Mouse (Mus musculus): ENCODE results near the gene Hist1h1d. TPM values are rescaled to one million over a fixed set of nuclear protein-coding genes. Genes with fewer than 3 reads are reported as not detected.

Hist1h1d gene
- polyA plus RNA-seq, 1 experiment from 2014 or later, result 0.60 TPM

DNA sequence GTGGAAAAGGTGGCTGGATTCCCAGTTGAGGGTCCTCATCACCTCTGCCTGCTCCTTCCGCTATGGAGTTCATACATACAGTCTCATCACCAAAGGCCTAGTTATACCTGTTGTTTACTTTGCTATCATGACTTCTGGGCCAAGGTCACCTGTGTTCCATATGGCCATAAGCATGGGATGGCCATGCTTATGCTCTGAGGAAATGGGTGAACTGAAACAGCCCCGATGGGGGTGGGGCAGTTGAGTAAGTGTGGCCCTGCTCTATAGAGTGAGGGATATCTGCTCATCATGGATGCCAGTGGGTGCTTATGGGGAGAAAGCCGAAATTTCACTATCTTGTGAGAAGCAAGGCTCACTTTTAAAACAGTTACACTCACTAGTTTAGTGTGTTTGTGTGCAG lies 52.0 kb downstream of the Hist1h1d start:
- H3K36me3 ChIP-seq (replicated peaks), result 0 out of 2 replicates have a peak, but pooled peaks cover 3% of the 10 kb centered on the region
- no peaks in the 10 kb centered on the region for H3K4me1 ChIP-seq
- no peak for DNase-seq (ENCODE audit: extremely low spot score, low spot score)
- H3K9me3 ChIP-seq, result no peaks in the 10 kb centered on the region
- no peak overlapping the region for H3K4me3 ChIP-seq
- no peak overlapping the region for H3K27ac ChIP-seq
- H3K27me3 ChIP-seq (ENCODE audit: poor library complexity, severe bottlenecking), result no peaks in the 10 kb centered on the region
- WGBS, result 91% methylated on average over 3 of the region's 3 CpGs

DNA sequence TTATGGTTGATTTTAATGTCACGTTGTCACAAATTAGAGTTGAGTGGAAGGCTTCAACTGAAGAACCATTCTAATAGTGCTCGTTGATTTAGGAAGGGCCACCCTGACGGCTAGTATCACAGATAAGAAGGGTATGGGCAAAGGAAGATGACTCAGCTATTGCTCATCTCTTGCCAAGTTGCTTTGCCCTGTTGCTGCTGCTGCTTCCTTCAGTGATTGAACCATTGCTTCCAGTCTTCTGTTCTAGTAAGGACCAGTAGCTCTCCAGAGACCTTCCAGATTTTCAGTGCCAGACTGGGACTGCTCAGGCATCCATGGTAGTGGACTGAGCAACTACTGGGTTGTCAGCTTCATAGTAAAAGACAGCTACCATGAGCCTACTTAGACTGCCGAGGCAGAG lies 56.1 kb downstream of the Hist1h1d start:
- H3K27me3 ChIP-seq (ENCODE audit: poor library complexity, severe bottlenecking), result no peaks in the 10 kb centered on the region
- 0 out of 2 replicates have a peak, but pooled peaks cover 3% of the 10 kb centered on the region for H3K36me3 ChIP-seq (replicated peaks)
- 88% methylated on average over 4 of the region's 4 CpGs for WGBS
- no peak for DNase-seq (ENCODE audit: extremely low spot score, low spot score)
- H3K4me1 ChIP-seq, result no peaks in the 10 kb centered on the region
- no peak overlapping the region for H3K27ac ChIP-seq
- H3K4me3 ChIP-seq, result no peak overlapping the region
- H3K9me3 ChIP-seq, result no peaks in the 10 kb centered on the region

DNA sequence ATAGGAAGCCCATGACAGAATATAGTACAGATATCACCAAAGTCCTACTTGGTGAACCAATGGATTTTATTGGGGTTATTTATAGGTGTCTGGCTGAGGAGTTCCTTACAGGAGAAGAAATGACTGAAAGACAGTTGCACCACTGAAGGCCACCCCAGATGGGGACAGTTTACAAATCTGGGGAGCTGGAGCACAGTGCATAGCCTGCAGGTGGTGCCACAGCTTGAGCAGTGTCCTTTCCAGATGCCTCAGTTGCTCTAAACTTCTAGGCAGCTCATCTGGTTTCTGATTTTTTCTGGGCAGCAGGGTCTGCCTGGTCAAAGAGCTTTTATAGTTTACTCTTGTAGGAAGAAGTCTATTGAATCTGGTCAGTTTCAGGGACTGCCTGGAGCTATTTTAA lies 56.8 kb downstream of the Hist1h1d start:
- DNase-seq (ENCODE audit: extremely low spot score, low spot score), result no peak
- H3K27ac ChIP-seq, result no peak overlapping the region
- H3K36me3 ChIP-seq (replicated peaks), result 0 out of 2 replicates have a peak, but pooled peaks cover 3% of the 10 kb centered on the region
- no peaks in the 10 kb centered on the region for H3K27me3 ChIP-seq (ENCODE audit: poor library complexity, severe bottlenecking)
- H3K9me3 ChIP-seq, result no peaks in the 10 kb centered on the region
- H3K4me3 ChIP-seq, result no peak overlapping the region
- H3K4me1 ChIP-seq, result no peaks in the 10 kb centered on the region

Small RNA genes within 50 kb of the gene (microRNA-seq; reads per million reads assigned to microRNA genes)
- gene Gm44297 (0.90 reads per million), gene Gm44359 (not detected), gene Gm44394 (not detected), gene n-TStga1 (3.9 reads per million, percentile 8 among the genes with 10 or more reads in this experiment)

Other genes with a start within 250 kb of the Hist1h1d start
- gene Zfp322a, start 184.1 kb upstream of the Hist1h1d start, polyA plus RNA-seq (2016; fragmentation: Nextera tagmentation; extraction: Ambion mirVana), result 57.1 and 58.7 TPM in 2 replicates
- gene Abt1, start 129.4 kb upstream of the Hist1h1d start, polyA plus RNA-seq (2016; fragmentation: Nextera tagmentation; extraction: Ambion mirVana), result 15.3 and 15.5 TPM in 2 replicates
- gene Btn1a1, start 87.4 kb upstream of the Hist1h1d start, polyA plus RNA-seq (2016; fragmentation: Nextera tagmentation; extraction: Ambion mirVana), result 0.09 TPM in 1 of 2 replicates, not detected in the other
- 0.52 and 0.54 TPM in 2 replicates for gene Btn2a2, start 64.4 kb upstream of the Hist1h1d start, polyA plus RNA-seq (2016; fragmentation: Nextera tagmentation; extraction: Ambion mirVana)
- gene Hist1h4h, start 22.2 kb upstream of the Hist1h1d start, polyA plus RNA-seq (2016; fragmentation: Nextera tagmentation; extraction: Ambion mirVana), result 3.8 and 4.0 TPM in 2 replicates
- 6.7 and 9.5 TPM in 2 replicates for gene Hist1h2af, start 19.4 kb upstream of the Hist1h1d start, polyA plus RNA-seq (2016; fragmentation: Nextera tagmentation; extraction: Ambion mirVana)
- gene Hist1h3g, start 17.8 kb upstream of the Hist1h1d start, polyA plus RNA-seq (2016; fragmentation: Nextera tagmentation; extraction: Ambion mirVana), result 6.3 and 8.1 TPM in 2 replicates
- gene Hist1h2bh, start 9.9 kb upstream of the Hist1h1d start, polyA plus RNA-seq (2016; fragmentation: Nextera tagmentation; extraction: Ambion mirVana), result 0.74 and 0.79 TPM in 2 replicates
- gene Hist1h3f, start 9.2 kb upstream of the Hist1h1d start, polyA plus RNA-seq (2016; fragmentation: Nextera tagmentation; extraction: Ambion mirVana), result 1.00 and 1.7 TPM in 2 replicates
- gene Hist1h4f, start 1.6 kb upstream of the Hist1h1d start, polyA plus RNA-seq (2016; fragmentation: Nextera tagmentation; extraction: Ambion mirVana), result 0.53 and 0.60 TPM in 2 replicates
- 6.1 and 6.7 TPM in 2 replicates for gene Hist1h3e, start 9.1 kb downstream of the Hist1h1d start, polyA plus RNA-seq (2016; fragmentation: Nextera tagmentation; extraction: Ambion mirVana)
- 102 and 105 TPM in 2 replicates for gene Hist1h2ae, start 18.0 kb downstream of the Hist1h1d start, polyA plus RNA-seq (2016; fragmentation: Nextera tagmentation; extraction: Ambion mirVana)
- 6.4 and 6.7 TPM in 2 replicates for gene Hist1h2bg, start 18.1 kb downstream of the Hist1h1d start, polyA plus RNA-seq (2016; fragmentation: Nextera tagmentation; extraction: Ambion mirVana)
- 5.8 and 6.9 TPM in 2 replicates for gene Hist1h2bf, start 20.9 kb downstream of the Hist1h1d start, polyA plus RNA-seq (2016; fragmentation: Nextera tagmentation; extraction: Ambion mirVana)
- 1.5 TPM in 2 replicates for gene Hist1h2ad, start 21.1 kb downstream of the Hist1h1d start, polyA plus RNA-seq (2016; fragmentation: Nextera tagmentation; extraction: Ambion mirVana)
- 7.1 and 7.2 TPM in 2 replicates for gene Hist1h3d, start 22.5 kb downstream of the Hist1h1d start, polyA plus RNA-seq (2016; fragmentation: Nextera tagmentation; extraction: Ambion mirVana)
- gene Hist1h4d, start 28.3 kb downstream of the Hist1h1d start, polyA plus RNA-seq (2016; fragmentation: Nextera tagmentation; extraction: Ambion mirVana), result 112 and 119 TPM in 2 replicates
- gene Hist1h2be, start 67.9 kb downstream of the Hist1h1d start, polyA plus RNA-seq (2016; fragmentation: Nextera tagmentation; extraction: Ambion mirVana), result 3.2 and 3.6 TPM in 2 replicates
- 19.8 and 21.4 TPM in 2 replicates for gene Hist1h1e, start 69.3 kb downstream of the Hist1h1d start, polyA plus RNA-seq (2016; fragmentation: Nextera tagmentation; extraction: Ambion mirVana)
- 1.00 and 1.1 TPM in 2 replicates for gene Hist1h2ac, start 130.7 kb downstream of the Hist1h1d start, polyA plus RNA-seq (2016; fragmentation: Nextera tagmentation; extraction: Ambion mirVana)
- gene Hist1h2bc, start 130.9 kb downstream of the Hist1h1d start, polyA plus RNA-seq (2016; fragmentation: Nextera tagmentation; extraction: Ambion mirVana), result 17.2 and 19.3 TPM in 2 replicates
- not detected in 2 replicates for gene Hist1h1t, start 142.6 kb downstream of the Hist1h1d start, polyA plus RNA-seq (2016; fragmentation: Nextera tagmentation; extraction: Ambion mirVana)
- gene Hist1h4c, start 145.2 kb downstream of the Hist1h1d start, polyA plus RNA-seq (2016; fragmentation: Nextera tagmentation; extraction: Ambion mirVana), result 4.5 and 5.9 TPM in 2 replicates
- 1.3 and 1.5 TPM in 2 replicates for gene Hfe, start 157.6 kb downstream of the Hist1h1d start, polyA plus RNA-seq (2016; fragmentation: Nextera tagmentation; extraction: Ambion mirVana)
- 9.4 and 10.7 TPM in 2 replicates for gene Hist1h1c, start 185.5 kb downstream of the Hist1h1d start, polyA plus RNA-seq (2016; fragmentation: Nextera tagmentation; extraction: Ambion mirVana)
- gene Hist1h3c, start 192.3 kb downstream of the Hist1h1d start, polyA plus RNA-seq (2016; fragmentation: Nextera tagmentation; extraction: Ambion mirVana), result 7.7 and 9.0 TPM in 2 replicates
- 2.3 and 2.7 TPM in 2 replicates for gene Hist1h2bb, start 193.5 kb downstream of the Hist1h1d start, polyA plus RNA-seq (2016; fragmentation: Nextera tagmentation; extraction: Ambion mirVana)
- gene Hist1h2ab, start 197.9 kb downstream of the Hist1h1d start, polyA plus RNA-seq (2016; fragmentation: Nextera tagmentation; extraction: Ambion mirVana), result 49.5 and 50.4 TPM in 2 replicates
- gene Hist1h3b, start 199.0 kb downstream of the Hist1h1d start, polyA plus RNA-seq (2016; fragmentation: Nextera tagmentation; extraction: Ambion mirVana), result 9.1 and 9.5 TPM in 2 replicates
- 2.5 and 4.5 TPM in 2 replicates for gene Hist1h4b, start 203.8 kb downstream of the Hist1h1d start, polyA plus RNA-seq (2016; fragmentation: Nextera tagmentation; extraction: Ambion mirVana)
- gene Hist1h4a, start 208.0 kb downstream of the Hist1h1d start, polyA plus RNA-seq (2016; fragmentation: Nextera tagmentation; extraction: Ambion mirVana), result 0.69 TPM in 1 of 2 replicates, not detected in the other
- 2.2 and 3.6 TPM in 2 replicates for gene Hist1h3a, start 209.1 kb downstream of the Hist1h1d start, polyA plus RNA-seq (2016; fragmentation: Nextera tagmentation; extraction: Ambion mirVana)
- 2.6 and 3.3 TPM in 2 replicates for gene Hist1h1a, start 210.4 kb downstream of the Hist1h1d start, polyA plus RNA-seq (2016; fragmentation: Nextera tagmentation; extraction: Ambion mirVana)
- gene Trim38, start 216.7 kb downstream of the Hist1h1d start, polyA plus RNA-seq (2016; fragmentation: Nextera tagmentation; extraction: Ambion mirVana), result 0.10 and 0.12 TPM in 2 replicates